Mouse (Mus musculus): ENCODE data around the gene Wdr81. TPM values are rescaled to one million over a fixed set of nuclear protein-coding genes. Genes with fewer than 3 reads are reported as not detected.

The Wdr81 gene
- total RNA-seq, 2 experiments from 2014 or later, result 12.0 to 18.2 TPM

DNA sequence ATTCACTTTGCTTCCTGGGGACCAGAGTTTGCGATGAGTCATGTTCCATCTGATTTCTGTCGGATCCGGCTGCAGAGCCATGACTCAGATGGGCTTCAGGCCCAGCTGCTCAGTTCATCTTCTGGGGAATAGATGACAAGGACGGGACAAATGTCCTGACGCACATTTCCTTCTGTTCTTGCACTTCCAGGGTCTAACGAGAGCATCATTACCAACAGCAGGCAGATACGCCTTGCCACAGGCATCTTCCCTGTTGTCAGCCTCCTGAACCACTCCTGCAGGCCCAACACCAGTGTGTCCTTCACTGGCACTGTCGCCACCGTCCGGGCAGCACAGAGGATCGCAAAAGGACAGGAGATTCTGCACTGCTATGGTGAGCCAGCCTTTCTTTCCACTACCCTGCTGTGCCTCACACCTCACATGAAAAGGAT, 55.1 kb downstream of the Wdr81 start:
- DNase-seq, result peak; percentile 74 to 76

DNA sequence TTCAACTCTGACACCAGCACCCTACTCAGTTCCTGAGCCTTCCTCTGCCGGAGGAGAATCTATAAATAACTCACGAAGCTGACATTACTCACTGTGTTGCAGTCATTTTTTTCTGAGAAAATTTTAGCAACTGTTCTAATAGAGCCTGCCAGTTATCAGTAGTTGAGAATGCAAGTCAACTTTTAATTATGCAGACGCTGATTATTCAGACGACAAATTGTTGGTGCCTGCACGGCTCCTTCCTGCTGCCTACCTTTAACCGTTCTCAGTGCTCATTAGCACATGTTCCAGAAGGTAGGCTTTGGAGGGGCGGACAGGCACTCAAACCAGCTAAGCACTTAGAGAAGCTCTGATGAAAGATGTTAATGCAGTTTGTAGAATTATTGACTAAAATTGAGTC, 57.1 kb downstream of the Wdr81 start:
- no peak for DNase-seq

DNA sequence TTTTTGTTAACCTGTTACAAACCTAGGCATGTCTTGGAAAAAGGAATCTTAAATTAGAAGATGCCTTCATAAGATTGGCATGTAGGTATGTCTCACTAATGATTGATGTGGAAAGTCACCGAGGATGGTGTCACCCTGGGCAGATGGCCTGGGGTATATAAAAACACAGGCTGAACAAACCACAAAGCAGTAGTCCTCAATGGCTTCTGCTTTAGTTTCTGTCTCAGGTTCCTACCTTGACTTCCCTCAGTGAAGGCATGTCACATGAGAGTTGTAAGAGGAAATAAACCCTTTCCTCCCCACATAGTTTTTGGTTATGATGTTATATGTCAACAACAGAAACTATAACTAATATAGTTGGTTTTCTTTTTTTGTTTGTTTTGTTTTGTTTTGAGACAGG, 58.9 kb downstream of the Wdr81 start:
- no peak for DNase-seq

Small RNA genes lying within 50 kb of the gene (microRNA-seq; reads per million reads assigned to microRNA genes)
- gene Mir22, result 56,821 reads per million, percentile 99 among the genes with 10 or more reads in this experiment

Other genes starting within 250 kb of the Wdr81 start
- gene Rpa1, start 106.4 kb downstream of the Wdr81 start, total RNA-seq (2021), result 10 to 100 TPM; 51.3 to 56.1 TPM
- 10 to 100 TPM in 1 of 2 experiments, 1 to 10 TPM in 1; 9.9 to 10.9 TPM for gene Smyd4, start 106.3 kb downstream of the Wdr81 start, total RNA-seq (2021)
- 10 to 100 TPM; 21.7 to 32.9 TPM for gene Serpinf1, start 32.0 kb downstream of the Wdr81 start, total RNA-seq (2021)
- gene Serpinf2, start 15.1 kb downstream of the Wdr81 start, total RNA-seq (2021), result under 1 TPM in 1 of 2 experiments, not detected in 1; 0.46 TPM
- 10 to 100 TPM; 10.1 to 14.3 TPM for gene Tlcd2, start 7.0 kb upstream of the Wdr81 start, total RNA-seq (2021)
- 100 to 1,000 TPM; 146 to 161 TPM for gene Prpf8, start 32.1 kb upstream of the Wdr81 start, total RNA-seq (2021)
- 10 to 100 TPM in 1 of 2 experiments, 1 to 10 TPM in 1; 9.3 to 11.5 TPM for gene Rilp, start 55.4 kb upstream of the Wdr81 start, total RNA-seq (2021)
- 1 to 10 TPM; 8.7 TPM for gene Scarf1, start 58.8 kb upstream of the Wdr81 start, total RNA-seq (2021)
- gene Slc43a2, start 77.0 kb upstream of the Wdr81 start, total RNA-seq (2021), result 10 to 100 TPM; 21.4 TPM
- gene Pitpna, start 133.4 kb upstream of the Wdr81 start, total RNA-seq (2021), result 100 to 1,000 TPM; 169 to 177 TPM
- 10 to 100 TPM; 27.9 to 48.1 TPM for gene Inpp5k, start 176.3 kb upstream of the Wdr81 start, total RNA-seq (2021)
- 100 to 1,000 TPM; 155 to 158 TPM for gene Myo1c, start 195.8 kb upstream of the Wdr81 start, total RNA-seq (2021)
- 100 to 1,000 TPM; 119 TPM for gene Crk, start 224.5 kb upstream of the Wdr81 start, total RNA-seq (2021)